Mouse (Mus musculus) 3134 (cell line): Measurements from ENCODE around the gene Ttll1.
A peak's percentile ranks its signal among the peaks of the same experiment; 100 is the strongest.
"Not testable (repeated sequence)": the region's sequence is repeated elsewhere in the genome, so short reads cannot be mapped to it uniquely, and the experiment has no call there.

Experiments used
- DNase-seq: peaks from one replicate; pipeline ENCODE4 v3.0.0-alpha.2; 2011; ENCODE audit warnings: low spot score; ENCODE audit not compliant: insufficient read length; ENCODE audit errors: extremely low read depth

The Ttll1 gene

DNA sequence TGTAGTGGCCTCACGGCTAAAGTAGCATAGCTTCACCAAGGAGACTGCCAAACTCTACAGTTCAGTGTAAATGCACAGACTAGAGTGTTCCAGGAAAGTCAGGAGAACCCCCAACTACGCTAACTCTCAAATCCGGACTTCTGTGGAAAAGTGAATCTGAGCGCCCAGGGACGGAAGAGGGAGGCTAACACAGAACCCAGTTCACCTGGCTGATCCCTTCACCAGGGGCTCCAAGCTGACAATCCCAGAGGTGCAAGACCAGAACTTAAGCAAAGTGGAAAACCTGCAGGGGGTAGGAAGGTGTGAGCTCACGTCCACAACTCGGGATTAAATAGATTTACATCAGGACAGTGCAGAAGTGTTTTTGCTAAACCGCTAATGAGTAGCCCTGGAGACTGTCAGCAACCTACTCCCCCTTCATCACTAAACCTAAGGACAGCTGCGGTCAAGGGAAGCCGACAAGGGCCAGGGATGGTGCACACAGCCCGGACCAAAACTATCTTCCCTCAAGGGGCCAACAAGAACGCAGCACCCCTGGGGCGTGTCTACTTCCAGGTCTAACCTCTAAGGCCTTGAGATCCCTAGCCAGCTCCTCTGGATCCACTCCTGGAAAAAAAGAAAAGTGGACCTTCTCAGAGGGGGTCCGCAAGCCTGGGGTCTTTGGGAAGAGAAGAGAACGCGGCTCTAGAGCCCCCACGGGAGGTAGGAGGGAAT, 47.2 kb downstream of the Ttll1 start:
- DNase-seq, result no peak

DNA sequence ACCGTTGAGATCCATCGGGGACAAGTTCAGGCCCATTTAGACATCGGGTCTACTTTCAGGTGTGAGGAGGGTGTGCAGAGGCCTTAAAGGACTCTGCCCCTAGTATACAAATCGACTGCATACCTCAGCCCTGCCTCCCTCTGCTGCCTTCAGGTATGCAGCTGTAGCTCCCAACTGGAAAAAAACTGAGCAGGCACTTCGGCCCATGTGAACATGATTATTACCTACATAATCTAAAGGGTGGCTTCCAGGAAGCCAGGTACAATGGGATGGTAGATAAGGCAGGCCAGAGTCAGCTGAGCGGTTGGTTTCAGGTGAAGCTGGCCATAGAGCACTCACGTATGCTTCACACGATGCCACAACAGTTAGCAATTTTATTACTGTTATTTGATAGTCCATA, 48.3 kb downstream of the Ttll1 start:
- not testable (repeated sequence) for DNase-seq

DNA sequence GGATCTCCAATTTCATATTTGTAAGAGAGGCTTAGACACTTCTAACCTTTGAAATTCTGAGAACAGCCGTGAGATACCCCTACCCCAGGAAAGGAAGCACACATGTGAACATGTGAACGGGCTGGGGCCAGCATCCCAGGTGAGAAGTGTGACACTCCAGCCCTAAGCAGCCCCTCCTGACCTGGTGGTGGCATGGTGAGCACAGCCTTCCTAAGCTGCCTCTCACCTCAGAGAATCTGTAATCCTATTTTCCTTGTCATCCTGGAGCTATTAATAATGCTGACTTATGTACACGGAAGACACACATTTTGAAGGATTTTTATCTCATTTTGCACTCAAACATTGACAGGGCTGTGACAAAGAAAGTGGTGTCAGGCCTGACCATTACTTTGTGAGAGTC, 49.8 kb downstream of the Ttll1 start:
- no peak for DNase-seq

DNA sequence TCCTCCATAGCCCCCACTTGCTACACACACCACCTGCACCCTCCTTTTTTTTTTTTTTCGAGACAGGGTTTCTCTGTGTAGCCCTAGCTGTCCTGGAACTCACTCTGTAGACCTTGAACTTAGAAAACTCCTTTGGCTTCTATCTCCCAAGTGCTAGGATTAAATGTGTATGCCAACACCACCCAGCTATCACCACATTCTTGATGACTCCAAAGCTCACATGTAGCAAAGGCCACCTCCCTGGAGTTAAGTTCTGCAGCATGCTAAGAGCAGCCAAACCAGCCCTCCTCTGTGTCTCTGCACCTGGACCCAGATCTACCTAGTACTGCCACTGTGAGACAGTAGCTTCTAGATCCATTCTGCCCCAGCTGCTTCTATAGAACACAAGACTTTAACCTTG, 53.2 kb downstream of the Ttll1 start:
- no peak for DNase-seq

DNA sequence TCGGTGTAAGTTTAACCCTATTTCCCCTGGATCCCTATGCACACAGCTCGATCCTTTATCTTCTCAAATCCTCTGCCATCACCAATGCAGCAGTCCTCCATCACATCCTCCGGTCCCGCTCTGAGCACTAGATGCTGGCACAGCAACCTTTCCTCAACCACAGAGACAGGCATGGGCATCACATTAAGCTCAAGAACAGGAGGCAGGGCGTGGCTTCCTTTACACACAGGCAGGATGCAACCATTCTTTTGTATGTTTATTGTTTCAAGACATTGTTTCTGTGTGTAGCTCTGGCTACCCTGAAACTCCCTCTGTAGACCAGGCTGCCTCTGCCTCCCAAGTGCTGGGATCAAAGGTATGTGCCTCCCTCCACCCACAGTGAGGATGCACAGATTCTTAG, 55.1 kb downstream of the Ttll1 start:
- DNase-seq, result no peak

DNA sequence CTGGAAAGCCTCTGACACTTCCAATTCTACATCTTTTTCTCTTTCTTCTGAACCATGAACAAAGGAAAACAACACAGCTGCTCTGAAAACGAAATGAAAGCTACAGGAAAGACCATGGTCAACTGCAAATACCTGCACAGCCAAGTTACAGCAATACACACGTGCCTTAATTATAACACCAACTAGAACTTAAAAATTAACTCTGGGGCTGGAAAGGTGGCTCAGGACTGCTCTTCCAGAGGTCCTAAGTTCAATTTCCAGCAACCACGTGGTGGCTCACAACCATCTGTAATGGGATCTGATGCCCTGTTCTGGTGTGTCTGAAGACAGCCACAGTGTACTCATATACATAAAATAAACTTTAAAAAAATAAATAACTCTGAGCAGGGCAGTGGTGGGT, 55.7 kb downstream of the Ttll1 start:
- no peak for DNase-seq

DNA sequence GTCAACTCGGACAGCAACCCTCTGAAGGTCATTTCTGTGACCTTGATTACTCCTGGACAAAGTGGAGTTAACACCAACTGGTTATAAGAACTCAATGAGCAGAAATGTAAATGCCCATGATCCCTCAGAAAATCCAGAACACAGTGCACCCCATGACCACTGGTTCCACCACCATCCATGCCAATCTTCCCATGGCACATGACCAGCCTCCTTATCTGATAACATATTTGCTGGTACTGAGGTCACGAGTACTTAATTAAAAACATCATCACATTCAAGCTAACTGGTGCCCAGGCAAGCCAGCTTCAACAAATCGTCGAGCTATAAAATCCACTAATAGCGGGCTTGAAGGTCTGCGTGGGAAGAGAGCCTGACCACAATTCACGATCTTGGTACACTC, 56.3 kb downstream of the Ttll1 start:
- DNase-seq, result no peak

DNA sequence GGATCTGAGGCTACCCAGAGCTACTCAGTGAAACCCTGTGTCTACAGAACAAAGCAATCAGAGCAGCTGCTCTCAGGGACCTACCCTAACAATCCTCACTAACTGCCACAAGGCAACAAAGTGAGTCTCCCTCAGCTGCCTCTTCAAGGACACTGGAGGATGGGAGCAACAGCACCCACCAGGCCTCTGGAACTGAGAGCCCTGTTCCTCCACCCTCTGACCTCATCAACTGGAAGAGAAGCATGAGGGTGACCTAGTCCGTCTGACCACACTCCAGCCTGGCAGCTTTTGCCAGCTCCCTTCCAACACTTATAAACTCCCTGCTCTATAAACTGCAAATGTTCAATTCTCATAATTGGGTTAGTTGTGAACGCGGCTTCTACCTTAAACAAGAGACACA, 56.8 kb downstream of the Ttll1 start:
- DNase-seq, result no peak

DNA sequence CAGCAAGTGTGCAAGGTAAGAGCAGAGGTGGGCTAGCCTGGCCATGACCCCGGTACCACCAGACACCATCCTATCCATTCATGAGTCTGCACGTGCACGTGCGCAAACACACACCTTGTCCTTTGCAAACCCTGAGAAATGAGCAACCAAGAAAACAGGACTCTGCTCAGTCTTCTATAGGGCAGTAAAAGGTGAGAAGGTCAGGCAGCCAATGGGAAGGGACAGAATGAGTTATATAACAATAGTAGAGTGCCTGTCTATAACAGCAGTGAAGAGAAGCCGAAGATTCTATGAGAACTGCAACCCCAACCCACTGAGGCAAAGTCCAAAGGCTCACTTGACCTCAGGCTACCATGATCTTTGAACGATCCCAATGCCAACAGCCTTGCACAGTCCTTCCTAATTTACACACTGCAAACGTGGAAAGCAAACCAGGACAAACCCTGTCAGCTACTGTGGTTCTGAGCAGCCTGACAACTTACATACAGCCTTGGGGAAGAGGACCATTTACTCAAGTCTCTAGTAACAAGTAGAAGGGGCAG, 58.4 kb downstream of the Ttll1 start:
- no peak for DNase-seq

DNA sequence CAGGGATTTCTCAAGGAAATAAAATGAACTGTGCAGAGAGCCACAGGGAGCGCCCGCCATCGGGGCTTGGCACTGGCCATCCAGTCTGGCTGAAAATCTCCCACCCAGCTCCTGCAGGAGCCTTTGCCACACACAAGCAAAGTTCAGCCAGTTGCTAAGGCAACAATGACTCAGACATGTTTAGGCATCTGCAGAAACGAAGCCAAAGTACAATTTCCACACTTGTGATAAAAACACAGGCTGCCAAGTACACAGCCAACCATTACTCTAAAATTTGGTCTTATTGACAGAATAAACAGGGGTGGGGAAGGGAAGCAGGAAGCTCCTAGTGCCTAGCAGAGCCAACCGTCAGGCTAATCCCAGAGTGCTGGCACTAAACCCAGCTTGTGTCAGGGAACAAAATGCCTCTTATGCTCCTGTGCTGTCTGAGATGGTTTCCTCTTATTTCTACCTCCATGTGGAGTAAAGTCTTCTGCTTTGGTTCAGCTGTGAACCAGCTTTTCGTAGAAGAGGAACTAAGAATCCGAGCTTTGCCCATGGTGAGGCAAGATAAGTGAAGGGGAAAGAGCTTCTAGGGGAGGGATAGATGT, 59.0 kb downstream of the Ttll1 start:
- DNase-seq, result peak; percentile 77

DNA sequence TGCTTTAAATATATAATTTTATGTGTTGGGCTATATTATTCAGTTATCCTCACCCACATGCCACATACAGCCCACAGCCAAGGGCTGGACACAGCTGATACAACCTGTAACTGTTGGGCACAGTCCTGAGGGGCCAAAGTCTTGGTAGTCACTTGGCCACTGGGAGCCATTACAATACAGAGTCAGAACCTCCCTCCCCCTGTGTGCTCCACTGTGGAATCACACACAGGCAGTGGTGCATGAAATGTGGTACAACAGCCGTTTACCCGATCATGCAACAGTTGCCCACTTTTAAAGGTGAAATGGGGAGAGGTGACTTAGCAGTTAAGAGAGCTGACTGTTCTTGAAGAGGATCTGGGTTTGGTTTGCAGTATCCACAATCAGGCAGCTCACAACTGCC, 60.7 kb downstream of the Ttll1 start:
- DNase-seq, result no peak

DNA sequence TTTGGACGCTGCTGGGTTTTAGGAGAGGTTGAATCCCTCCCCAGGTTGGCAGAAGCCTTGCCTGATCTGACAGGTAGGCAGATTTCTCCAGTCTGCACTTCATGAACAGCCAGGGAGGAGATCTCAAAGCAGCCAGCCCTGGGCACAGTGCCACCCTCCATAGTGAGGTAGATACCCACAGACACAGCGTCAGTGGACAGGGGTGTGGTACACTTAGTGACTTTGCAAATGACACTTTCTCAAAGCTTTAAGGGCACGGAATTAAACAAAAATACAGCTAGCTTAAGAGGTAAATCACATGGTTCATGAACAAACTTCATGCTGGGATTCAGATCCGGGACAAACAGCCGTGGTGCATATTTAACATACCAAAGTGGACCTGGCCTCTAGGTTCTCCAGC, 62.0 kb downstream of the Ttll1 start:
- DNase-seq, result no peak

DNA sequence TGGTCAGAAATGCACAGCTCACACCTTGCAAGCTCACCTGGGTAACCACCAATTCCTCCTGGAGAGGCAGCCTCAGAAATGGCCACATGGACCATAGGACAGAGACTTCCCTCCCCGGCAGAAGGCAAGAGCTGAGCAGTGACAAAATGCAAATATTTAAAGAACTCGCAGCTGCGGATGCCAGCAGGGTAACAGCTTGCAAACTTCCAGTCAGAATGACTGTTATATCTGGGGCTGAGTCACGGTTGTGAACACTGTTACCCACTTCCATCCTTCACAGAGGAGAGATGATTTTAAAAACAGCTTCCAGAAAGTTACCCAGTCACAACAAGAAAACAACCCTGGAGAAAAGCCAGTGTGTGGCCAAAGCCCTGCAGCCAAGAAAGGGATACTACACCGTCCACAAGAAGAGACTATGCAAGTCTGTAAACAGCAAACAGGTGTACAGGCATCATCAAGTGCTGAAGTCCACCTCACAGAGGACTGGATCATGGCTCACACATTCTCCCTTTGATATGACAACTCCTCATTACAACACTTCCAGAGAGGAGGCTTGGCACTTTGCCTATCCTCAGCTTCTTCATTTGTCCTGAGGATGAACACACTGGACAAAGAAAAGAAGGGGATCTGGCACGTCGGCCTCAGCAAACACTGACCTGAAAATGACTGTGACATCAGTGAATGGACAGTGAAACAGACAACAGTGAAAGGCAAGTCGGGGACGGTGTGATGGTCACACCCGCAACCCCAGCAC, 62.7 kb downstream of the Ttll1 start:
- DNase-seq, result no peak

DNA sequence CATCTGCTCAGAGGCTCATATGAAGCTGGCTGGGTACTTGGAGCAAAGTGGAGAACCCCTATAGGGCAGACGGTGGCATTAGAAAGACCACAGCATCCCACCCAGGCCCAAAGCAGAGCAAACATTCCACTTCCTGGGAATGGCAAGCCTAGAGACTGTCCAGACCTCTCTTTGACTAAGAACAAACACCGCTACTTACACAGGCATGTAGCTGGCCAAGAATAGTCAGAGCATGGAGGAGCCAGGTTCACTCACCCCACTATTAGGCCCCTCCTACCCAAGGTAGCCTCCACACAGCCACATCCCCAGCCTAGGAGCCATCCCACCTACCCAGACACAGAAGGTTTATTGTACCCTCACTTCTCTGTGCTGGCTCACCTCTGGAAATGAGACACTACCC, 64.8 kb downstream of the Ttll1 start:
- DNase-seq, result no peak

DNA sequence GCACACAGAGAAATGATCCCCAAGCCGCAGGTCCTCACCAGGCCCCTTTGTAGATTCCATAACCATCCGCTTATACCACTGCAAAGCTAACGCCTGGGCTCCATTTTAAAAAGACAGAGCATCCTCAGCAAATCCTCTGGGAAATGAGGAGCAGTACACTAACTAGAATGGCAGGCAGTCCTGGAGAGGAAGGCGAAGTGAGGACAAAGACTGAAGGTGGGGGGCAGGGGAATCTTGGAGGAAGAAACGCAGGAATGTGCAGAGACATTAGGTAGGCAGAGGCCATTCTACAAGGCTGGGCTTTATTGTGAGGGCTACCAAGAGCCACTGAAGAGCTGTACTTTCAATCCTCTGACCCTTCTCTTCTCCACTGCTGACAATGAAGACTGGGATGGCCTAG, 65.3 kb downstream of the Ttll1 start:
- DNase-seq, result no peak

DNA sequence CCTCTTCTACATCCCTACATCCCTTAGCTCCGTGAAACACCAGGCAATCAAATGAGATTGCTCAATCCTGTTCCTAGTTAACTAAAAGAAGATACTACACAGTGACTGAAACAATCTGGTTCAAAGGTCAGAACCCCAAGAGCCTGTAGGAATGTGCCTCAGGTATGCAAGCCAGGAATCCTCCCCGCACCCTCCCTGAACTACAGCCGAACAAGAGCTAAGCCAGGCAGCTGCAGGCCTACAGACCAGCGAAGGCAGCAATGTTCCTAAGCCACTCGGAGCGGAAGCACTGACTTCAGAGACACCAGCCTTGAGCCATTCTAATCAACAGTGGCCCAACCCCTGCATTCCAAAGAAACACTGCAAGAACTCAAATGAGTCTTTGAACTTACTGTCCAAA, 66.3 kb downstream of the Ttll1 start:
- no peak for DNase-seq

DNA sequence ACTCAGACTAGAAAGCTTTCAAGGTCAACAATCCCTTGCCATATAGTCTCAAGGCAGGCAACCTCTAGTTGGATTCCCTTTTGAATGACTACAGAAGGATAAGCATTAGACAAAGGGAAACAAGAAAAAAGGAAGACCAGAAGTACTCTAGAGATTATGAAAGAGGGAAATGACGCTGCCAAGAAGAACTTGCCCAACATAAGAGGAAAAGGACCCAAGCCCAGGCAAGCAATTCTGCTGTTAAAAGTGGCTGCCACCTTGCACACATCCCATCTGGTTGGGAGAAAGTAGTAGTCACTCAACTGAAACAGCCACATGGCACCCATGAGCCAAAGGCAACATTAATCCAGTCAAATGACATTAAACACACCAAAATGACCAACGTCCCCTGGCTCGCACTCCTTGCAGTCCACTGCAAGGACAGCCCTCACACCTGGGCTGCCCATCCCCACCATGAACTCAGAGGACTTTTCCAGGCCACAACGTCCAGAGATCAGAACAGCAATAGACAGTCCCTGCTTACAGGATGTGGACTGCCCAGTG, 68.1 kb downstream of the Ttll1 start:
- no peak for DNase-seq

DNA sequence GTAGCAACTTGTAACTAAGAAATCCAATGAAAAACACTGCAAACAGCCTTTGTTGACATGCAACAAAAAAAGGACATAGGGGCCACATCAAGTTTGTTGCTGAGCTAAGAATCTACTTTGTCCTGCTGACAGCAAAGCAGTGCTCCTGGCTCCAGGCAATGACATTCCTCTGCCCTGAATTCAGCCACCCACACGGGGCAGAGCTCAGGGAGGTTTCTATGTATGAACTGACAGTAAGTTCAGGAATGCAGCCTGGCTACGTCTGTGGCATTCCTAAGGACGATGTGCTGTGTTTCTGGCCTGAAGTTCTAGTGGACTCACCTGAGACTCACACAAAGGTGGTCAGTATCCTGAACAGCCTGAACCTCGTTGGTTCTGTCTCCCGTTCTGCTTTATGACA, 70.0 kb downstream of the Ttll1 start:
- peak; percentile 32 for DNase-seq

DNA sequence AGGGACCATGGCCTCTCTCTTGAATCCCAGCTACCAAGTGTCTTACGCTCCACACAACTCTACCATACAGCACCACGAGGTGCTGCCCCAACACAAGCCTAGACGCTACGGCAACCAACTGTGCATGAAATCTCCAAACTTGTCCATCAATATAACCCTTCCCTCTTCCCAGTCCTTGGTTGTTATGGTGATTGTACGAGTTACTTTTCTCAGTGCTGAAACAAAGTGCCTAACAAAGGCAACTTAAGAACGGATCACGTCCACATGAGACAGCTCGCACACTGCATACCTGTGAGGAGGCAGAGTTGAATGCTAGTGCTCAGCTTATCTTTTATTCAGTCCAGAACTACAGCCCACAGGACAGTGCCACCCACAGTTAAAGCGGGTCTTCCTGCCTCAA, 74.2 kb downstream of the Ttll1 start:
- no peak for DNase-seq

DNA sequence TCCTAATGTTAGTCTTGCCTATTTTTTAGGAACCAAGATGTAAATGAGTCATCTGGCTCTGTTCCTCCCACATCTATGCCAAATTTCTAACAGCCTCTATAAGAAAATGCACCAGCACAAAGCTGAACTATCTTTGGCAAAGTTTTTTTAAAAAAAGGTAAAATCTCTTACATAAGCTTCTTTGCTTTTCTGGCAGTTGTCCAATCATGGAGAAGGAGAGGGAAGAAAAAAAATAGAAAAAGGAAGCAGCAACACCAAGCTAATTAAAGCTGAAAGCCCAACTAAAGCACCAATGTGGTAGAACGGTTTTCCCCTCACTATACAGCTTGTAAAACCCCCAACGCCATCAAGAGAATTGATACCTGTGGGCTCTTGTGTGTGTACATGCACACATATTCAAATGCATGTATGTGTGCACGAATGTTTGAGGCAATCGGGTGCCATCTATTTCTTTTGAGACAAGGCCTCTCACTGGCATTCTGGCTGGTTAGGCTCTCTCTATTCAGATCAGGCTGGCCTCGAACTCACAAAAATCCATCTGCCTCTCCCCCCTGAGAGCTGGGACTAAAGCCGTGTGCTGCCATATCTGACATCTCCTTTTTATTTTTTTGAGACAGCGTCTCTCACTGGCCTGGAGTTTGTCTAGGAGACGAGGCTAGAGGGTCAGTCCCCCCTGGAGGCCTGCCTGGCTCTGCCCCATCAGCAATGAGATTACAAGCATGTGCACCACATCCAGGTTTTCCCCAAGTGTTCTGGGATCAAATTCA, 75.2 kb downstream of the Ttll1 start:
- DNase-seq, result no peak

DNA sequence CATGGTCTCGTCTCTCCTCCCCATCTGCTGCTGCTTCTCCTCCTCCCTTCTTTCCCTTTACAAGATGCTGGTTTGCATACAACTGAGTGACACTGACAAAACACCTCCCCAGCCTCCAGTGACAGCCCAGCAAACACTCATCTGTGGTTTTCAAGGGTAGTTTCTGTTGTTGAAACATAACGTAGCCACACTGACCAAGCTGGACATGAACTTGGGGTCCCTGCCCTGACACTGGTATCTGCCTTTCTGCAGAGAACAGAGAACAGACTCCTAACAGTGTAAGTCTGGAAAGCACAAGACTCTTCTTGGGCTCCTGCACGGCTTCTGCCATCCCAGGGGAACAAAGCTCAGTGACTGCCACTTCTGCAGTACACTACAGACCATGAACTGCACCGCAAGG, 76.0 kb downstream of the Ttll1 start:
- DNase-seq, result no peak
